Mouse (Mus musculus): Measurements from ENCODE around the gene Gm7903. TPM values are rescaled to one million over a fixed set of nuclear protein-coding genes. Genes with fewer than 3 reads are reported as not detected.
"Not testable (repeated sequence)": the region's sequence is repeated elsewhere in the genome, so short reads cannot be mapped to it uniquely, and the experiment has no call there.

The Gm7903 gene
- not detected for total RNA-seq (2018; cell fraction: chromatin; rRNA removed)
- total RNA-seq (2018; cell fraction: cytosol; rRNA removed) = not detected
- not detected for total RNA-seq (2018; cell fraction: nucleus; rRNA removed)
- not detected in 3 replicates for polyA plus RNA-seq (2018)

DNA sequence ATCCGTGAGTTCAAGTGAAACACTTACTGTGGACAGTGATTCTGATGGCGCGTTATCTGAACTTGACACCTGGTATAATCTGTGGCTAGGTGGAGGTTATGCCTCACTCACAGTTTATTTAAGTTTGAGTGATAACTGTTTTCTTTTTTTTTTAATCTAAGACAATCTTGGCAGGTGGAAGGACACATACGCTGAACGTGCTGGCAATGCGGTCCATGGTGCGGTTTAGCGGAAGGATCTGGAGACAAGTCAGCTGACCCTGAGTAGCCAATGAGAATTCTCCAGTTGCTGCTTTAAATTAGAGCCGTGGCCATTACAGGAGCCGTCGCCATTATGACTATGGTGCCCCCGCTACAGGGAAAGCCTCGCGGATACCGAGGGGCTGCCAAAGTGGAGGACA is at the start of gene Gm7903:
Gene Gm7903 (plus strand): TSS at position 301 of the 400 bp plus-strand sequence.
- WGBS (ENCODE audit: missing documents) = no CpG with 5 or more reads among the region's 15 CpGs
- not testable (repeated sequence) for H3K27ac ChIP-seq; H3K36me3 ChIP-seq (ENCODE audit: inconsistent target); H3K4me3 ChIP-seq (ENCODE audit: inconsistent target); H3K79me2 ChIP-seq (ENCODE audit: inconsistent target)

DNA sequence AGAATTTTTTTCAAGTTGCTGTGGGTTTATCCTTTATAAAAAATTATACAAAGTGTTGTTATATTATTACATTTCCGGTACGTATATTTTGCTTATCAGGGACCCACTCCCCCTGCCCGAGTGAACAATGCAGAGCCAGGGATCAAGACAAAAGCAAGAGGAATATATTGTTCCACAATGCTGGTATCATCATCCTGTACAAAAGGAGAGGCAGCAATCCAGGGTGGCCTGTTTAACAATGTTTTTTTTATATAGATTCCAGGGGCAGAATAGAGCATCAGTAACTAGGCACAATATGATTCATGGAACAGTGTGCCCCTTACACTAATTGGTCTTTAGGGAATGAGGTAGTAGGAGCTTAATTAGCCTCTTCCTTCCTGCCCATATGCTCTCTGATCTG is 30.1 kb upstream of the Gm7903 start:
- H3K79me2 ChIP-seq (ENCODE audit: inconsistent target); H3K4me3 ChIP-seq (ENCODE audit: inconsistent target); H3K36me3 ChIP-seq (ENCODE audit: inconsistent target); H3K27ac ChIP-seq: not testable (repeated sequence)
- WGBS (ENCODE audit: missing documents) = no CpG with 5 or more reads among the region's 3 CpGs

DNA sequence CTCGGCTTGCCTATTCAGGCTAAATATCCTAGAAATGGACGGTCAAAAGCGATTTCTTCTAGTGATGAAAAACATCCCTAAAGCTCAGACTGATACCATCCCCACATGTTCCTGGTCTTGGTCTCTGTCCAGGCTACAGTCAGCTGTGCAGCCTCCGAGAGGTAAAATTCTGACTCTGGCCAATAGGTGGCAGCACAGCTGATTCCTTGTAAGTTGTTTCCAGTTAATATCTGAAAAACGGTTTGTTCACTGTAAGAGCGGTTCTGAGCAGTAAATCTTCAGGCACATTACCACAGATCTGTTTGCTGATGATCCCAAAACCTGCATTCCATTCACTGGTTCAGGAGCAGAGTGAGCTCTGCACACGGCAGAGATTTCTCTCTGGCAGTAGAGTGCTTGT is 12.4 kb upstream of the Gm7903 start:
- H3K4me3 ChIP-seq (ENCODE audit: inconsistent target); H3K36me3 ChIP-seq (ENCODE audit: inconsistent target); H3K27ac ChIP-seq; H3K79me2 ChIP-seq (ENCODE audit: inconsistent target): not testable (repeated sequence)
- 29% methylated on average over 3 of the region's 7 CpGs for WGBS (ENCODE audit: missing documents)

DNA sequence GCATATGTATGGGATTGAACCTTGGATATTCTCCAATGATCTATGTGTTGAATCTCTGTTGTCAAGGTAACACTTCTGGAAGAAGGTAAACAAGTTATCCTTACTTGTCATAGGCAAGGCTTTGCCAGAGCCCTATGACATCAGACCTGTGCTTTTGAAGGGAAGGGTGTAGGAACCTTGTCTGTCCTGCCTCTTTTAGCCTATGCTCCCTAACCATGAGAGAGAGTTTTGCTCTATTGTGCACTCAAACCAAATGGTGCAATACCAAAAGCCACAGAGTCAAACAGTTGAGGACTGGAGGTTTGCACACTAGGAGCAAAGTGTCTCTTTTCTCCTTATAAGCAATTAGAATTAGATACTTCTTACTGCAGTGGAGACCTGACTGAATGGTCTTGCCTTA is 11.8 kb upstream of the Gm7903 start:
- H3K36me3 ChIP-seq (ENCODE audit: inconsistent target) = not testable (repeated sequence)

DNA sequence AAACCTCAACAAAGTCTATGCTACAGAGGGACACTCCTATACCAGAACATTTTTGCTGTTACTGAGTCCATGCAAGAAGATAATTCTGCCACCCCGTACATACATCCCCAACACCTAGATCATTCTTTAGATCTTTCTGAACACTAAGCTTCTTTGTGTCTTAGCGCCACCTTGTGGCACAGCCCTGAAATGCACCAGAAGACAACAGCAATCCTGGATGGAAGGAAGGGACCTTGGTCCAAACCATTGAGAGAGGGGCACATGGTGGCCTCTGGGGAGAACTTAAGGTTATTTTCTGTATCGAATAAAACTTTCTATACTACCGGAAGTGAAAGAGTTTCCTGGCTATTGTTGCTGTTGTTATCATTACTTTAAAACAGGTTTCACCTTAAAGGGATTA is 11.2 kb upstream of the Gm7903 start:
- WGBS (ENCODE audit: missing documents) = no CpG with 5 or more reads among the region's 4 CpGs
- H3K36me3 ChIP-seq (ENCODE audit: inconsistent target); H3K79me2 ChIP-seq (ENCODE audit: inconsistent target); H3K27ac ChIP-seq; H3K4me3 ChIP-seq (ENCODE audit: inconsistent target): not testable (repeated sequence)

More for the DNA sequence above, 11.8 kb upstream of the Gm7903 start:
- not testable (repeated sequence) for H3K79me2 ChIP-seq (ENCODE audit: inconsistent target); H3K4me3 ChIP-seq (ENCODE audit: inconsistent target); H3K27ac ChIP-seq

DNA sequence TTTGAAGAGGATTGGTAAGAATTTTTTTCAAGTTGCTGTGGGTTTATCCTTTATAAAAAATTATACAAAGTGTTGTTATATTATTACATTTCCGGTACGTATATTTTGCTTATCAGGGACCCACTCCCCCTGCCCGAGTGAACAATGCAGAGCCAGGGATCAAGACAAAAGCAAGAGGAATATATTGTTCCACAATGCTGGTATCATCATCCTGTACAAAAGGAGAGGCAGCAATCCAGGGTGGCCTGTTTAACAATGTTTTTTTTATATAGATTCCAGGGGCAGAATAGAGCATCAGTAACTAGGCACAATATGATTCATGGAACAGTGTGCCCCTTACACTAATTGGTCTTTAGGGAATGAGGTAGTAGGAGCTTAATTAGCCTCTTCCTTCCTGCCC is 30.5 kb downstream of the Gm7903 start:
- not testable (repeated sequence) for H3K4me3 ChIP-seq (ENCODE audit: inconsistent target); H3K36me3 ChIP-seq (ENCODE audit: inconsistent target); H3K27ac ChIP-seq; H3K79me2 ChIP-seq (ENCODE audit: inconsistent target)
- no CpG with 5 or more reads among the region's 3 CpGs for WGBS (ENCODE audit: missing documents)

DNA sequence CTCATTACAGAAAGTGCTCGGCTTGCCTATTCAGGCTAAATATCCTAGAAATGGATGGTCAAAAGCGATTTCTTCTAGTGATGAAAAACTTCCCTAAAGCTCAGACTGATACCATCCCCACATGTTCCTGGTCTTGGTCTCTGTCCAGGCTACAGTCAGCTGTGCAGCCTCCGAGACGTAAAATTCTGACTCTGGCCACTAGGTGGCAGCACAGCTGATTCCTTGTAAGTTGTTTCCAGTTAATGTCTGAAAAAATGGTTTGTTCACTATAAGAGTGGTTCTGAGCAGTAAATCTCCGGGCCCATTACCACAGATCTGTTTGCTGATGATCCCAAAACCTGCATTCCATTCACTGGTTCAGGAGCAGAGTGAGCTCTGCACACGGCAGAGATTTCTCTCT is 48.3 kb downstream of the Gm7903 start:
- not testable (repeated sequence) for H3K27ac ChIP-seq; H3K36me3 ChIP-seq (ENCODE audit: inconsistent target); H3K79me2 ChIP-seq (ENCODE audit: inconsistent target); H3K4me3 ChIP-seq (ENCODE audit: inconsistent target)
- no CpG with 5 or more reads among the region's 6 CpGs for WGBS (ENCODE audit: missing documents)

DNA sequence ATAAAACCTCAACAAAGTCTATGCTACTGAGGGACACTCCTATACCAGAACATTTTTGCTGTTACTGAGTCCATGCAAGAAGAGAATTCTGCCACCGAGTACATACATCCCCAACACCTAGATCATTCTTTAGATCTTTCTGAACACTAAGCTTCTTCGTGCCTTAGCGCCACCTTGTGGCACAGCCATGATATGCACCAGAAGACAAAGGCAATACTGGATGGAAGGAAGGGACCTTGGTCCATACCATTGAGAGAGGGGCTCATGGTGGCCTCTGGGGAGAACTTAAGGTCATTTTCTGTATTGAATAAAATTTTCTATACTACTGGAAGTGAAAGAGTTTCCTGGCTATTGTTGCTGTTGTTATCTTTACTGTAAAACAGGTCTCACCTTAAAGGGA is 49.5 kb downstream of the Gm7903 start:
- WGBS (ENCODE audit: missing documents) = no CpG with 5 or more reads among the region's 3 CpGs
- not testable (repeated sequence) for H3K36me3 ChIP-seq (ENCODE audit: inconsistent target); H3K79me2 ChIP-seq (ENCODE audit: inconsistent target); H3K4me3 ChIP-seq (ENCODE audit: inconsistent target); H3K27ac ChIP-seq

Other genes with a start within 250 kb of the Gm7903 start
- not detected in 3 replicates for gene Tceal6, start 223.1 kb upstream of the Gm7903 start, polyA plus RNA-seq (2018)
- not detected in 3 replicates for gene Pramel3, start 131.5 kb upstream of the Gm7903 start, polyA plus RNA-seq (2018)
- gene Gm5128, start 60.6 kb upstream of the Gm7903 start, polyA plus RNA-seq (2018) = not detected in 3 replicates
- gene AV320801, start 60.8 kb downstream of the Gm7903 start, polyA plus RNA-seq (2018) = not detected in 3 replicates
- not detected in 3 replicates for gene Nxf7, start 164.9 kb downstream of the Gm7903 start, polyA plus RNA-seq (2018)
- gene Prame, start 193.9 kb downstream of the Gm7903 start, polyA plus RNA-seq (2018) = not detected in 3 replicates